Mouse (Mus musculus) lung, adult 10 weeks (tissue): Measurements from ENCODE around the gene Cfap99. TPM values are rescaled to one million over a fixed set of nuclear protein-coding genes. Genes with fewer than 3 reads are reported as not detected.

Experiments used
- polyA plus RNA-seq: library from polyadenylated mRNA; stranded (reverse); fragments of 350-450 nt; fragmentation: Illumina TruSeq; extraction: RNeasy Lipid Tissue Mini Kit (QIAGEN cat#74804); gene quantifications from one replicate; pipeline ENCODE4 v1.2.3, GENCODE M21; 2014; ENCODE audit warnings: low read depth, low replicate concordance; ENCODE audit not compliant: insufficient read depth

Cfap99 gene
- 0.49 TPM for polyA plus RNA-seq

GRCm38 (mm10) chr5:34288154-34288716 is at the start of gene Cfap99, which contains the start of gene Zfyve28:
Gene Cfap99 (plus strand): TSS chr5:34288600.
Gene Zfyve28 (minus strand): TSS chr5:34288449.

GRCm38 (mm10) chr5:34336097-34336774 is 47.8 kb downstream of the Cfap99 start, which contains the start of gene Rnf4:
Gene Rnf4 (plus strand): TSS chr5:34336289.

GRCm38 (mm10) chr5:34369341-34370021 is 81.1 kb downstream of the Cfap99 start, which contains the start of gene Fam193a:
Gene Fam193a (plus strand): TSS chr5:34369933.

Other genes with a start within 250 kb of the Cfap99 start
- gene Poln, start 119.2 kb upstream of the Cfap99 start, polyA plus RNA-seq = 1.1 TPM
- 5.5 TPM for gene Haus3, start 119.1 kb upstream of the Cfap99 start, polyA plus RNA-seq
- gene Mxd4, start 100.9 kb upstream of the Cfap99 start, polyA plus RNA-seq = 103 TPM
- 0.63 TPM for gene Zfyve28, start 151 bp upstream of the Cfap99 start, polyA plus RNA-seq
- 37.3 TPM for gene Rnf4, start 47.7 kb downstream of the Cfap99 start, polyA plus RNA-seq
- 4.8 TPM for gene Fam193a, start 81.3 kb downstream of the Cfap99 start, polyA plus RNA-seq
- 12.1 TPM for gene Tnip2, start 225.4 kb downstream of the Cfap99 start, polyA plus RNA-seq
- 9.3 TPM for gene Sh3bp2, start 237.2 kb downstream of the Cfap99 start, polyA plus RNA-seq